Mouse (Mus musculus) hindbrain, embryonic 12.5 days (tissue): ENCODE measurements around the gene Nup93. TPM values are rescaled to one million over a fixed set of nuclear protein-coding genes. Genes with fewer than 3 reads are reported as not detected.

ENCODE experiments used
- ATAC-seq: fragments of 200-750 bp; cut with Nextera tagmentation; 2 replicates; pipeline ENCODE4 v1.8.0; 2017; ENCODE audit warnings: moderate TSS enrichment; ENCODE audit not compliant: low FRiP score
- H3K27ac ChIP-seq: fragments of 300-500 bp; sonication (generic); 2 replicates; pipeline ENCODE4 v1.5.1; 2016; ENCODE audit warnings: mild to moderate bottlenecking
- H3K27me3 ChIP-seq: fragments of 300-500 bp; sonication (generic); 2 replicates; pipeline ENCODE4 v1.6.1; 2016; ENCODE audit warnings: mild to moderate bottlenecking
- H3K36me3 ChIP-seq: fragments of 300-500 bp; sonication (generic); 2 replicates; pipeline ENCODE4 v1.6.1; 2016; ENCODE audit warnings: mild to moderate bottlenecking
- H3K4me1 ChIP-seq: fragments of 300-500 bp; sonication (generic); 2 replicates; pipeline ENCODE4 v1.6.1; 2016
- H3K4me2 ChIP-seq: fragments of 300-500 bp; sonication (generic); replicated peaks from 2 replicates; pipeline ENCODE4 v1.6.1; 2016; ENCODE audit warnings: mild to moderate bottlenecking
- H3K4me3 ChIP-seq: fragments of 300-500 bp; sonication (generic); 2 replicates; pipeline ENCODE4 v1.5.1; 2016; ENCODE audit warnings: mild to moderate bottlenecking
- H3K9ac ChIP-seq: fragments of 300-500 bp; sonication (generic); 2 replicates; pipeline ENCODE4 v1.6.1; 2016; ENCODE audit warnings: mild to moderate bottlenecking, moderate library complexity
- H3K9me3 ChIP-seq: fragments of 300-500 bp; sonication (generic); replicated peaks from 2 replicates; pipeline ENCODE4 v1.6.1; 2016; ENCODE audit warnings: mild to moderate bottlenecking
- WGBS: fragments of 180-500 bp; shearing (Covaris S2); methylation state at CpG from one replicate; pipeline ENCODE4 v1.1.7; 2016; 5-methylcytosine and 5-hydroxymethylcytosine counted together
- polyA plus RNA-seq: library from polyadenylated mRNA; unstranded; fragments of >200 nt; fragmentation: Nextera tagmentation; extraction: Ambion mirVana; gene quantifications from 2 replicates; pipeline ENCODE4 v1.2.1, GENCODE M21; 2016

Nup93 gene
- polyA plus RNA-seq, 1 experiment from 2014 or later, result 80.4 TPM

DNA sequence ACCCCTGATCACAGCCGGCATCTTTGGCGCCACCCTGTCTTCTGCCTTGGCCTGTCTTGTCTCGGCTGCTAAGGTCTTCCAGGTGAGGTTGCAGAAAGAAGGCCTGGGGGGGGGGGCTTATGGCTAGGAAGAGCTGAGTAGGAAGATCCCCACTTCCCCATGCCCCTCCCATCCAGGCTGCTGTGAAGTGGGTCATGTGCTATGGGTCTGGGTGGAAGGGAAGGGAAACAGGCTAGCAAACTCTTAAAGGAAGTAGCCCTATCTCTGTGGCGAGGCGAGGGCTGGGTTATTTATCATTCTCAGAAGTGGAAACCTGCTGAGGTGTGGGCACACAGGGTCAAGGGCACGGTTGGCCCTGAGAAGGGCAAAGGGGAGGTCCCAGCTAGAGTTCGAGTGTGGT is 126.4 kb downstream of the Nup93 start:
- Histone ChIP-seq H3K4me2 (no peak overlapping the region), H3K9me3 (no peaks in the 10 kb centered on the region), H3K9ac (no peak overlapping the region), H3K4me1 (no peaks in the 10 kb centered on the region), H3K4me3 (no peak overlapping the region), H3K36me3 (no peaks in the 10 kb centered on the region), H3K27ac (no peak overlapping the region), H3K27me3 (no peaks in the 10 kb centered on the region)
- 80% methylated on average over 7 of the region's 7 CpGs for WGBS
- ATAC-seq, result no peak

DNA sequence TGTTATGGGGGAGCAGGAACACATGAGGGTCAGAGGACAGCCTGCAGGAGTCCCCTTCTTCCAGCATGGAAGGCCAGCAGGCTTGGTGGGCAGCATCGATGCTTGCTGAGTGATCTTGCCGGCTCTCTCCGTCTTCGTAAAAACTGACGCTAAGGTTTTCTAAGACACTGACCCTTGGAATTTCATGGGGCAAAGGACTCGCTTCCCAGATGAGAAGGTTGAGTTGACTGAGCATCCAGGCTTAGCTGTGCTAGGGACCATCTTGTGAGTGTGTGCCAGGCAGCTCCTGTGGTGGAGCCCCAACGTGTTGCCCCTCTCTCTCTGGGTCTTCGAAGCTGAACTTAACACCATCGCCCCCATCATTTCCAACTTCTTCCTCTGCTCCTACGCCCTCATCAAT is 128.3 kb downstream of the Nup93 start:
- H3K4me2 ChIP-seq, result no peak overlapping the region
- no peak overlapping the region for H3K27ac ChIP-seq
- no peak overlapping the region for H3K9ac ChIP-seq
- no peaks in the 10 kb centered on the region for H3K36me3 ChIP-seq
- no peak for ATAC-seq
- no peaks in the 10 kb centered on the region for H3K4me1 ChIP-seq
- WGBS, result 88% methylated on average over 10 of the region's 10 CpGs
- no peak overlapping the region for H3K4me3 ChIP-seq
- no peaks in the 10 kb centered on the region for H3K27me3 ChIP-seq
- no peaks in the 10 kb centered on the region for H3K9me3 ChIP-seq

DNA sequence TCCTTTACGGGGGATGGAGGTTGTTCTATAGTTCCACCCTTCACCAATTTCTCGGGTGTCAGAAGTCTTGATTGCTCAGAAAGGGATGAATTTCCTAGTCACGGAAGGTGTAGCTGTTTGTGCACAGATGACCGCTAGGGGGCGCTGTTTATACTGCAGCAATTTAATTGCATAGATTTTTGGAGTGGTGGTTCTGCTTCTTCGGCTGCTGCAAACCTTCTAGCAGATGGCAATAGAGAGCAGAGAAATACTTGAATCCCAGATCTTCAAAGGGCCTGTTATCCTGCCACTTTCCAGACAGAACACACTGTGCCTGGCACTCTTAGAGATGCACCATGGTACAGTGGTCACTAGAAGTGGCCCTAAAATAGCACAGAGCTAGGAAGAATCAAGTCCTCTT is 128.9 kb downstream of the Nup93 start:
- H3K4me2 ChIP-seq, result no peak overlapping the region
- H3K27me3 ChIP-seq, result no peaks in the 10 kb centered on the region
- no peak overlapping the region for H3K9ac ChIP-seq
- ATAC-seq, result no peak
- H3K36me3 ChIP-seq, result no peaks in the 10 kb centered on the region
- H3K27ac ChIP-seq, result no peak overlapping the region
- no peaks in the 10 kb centered on the region for H3K4me1 ChIP-seq
- WGBS, result 14% methylated on average over 6 of the region's 6 CpGs
- no peaks in the 10 kb centered on the region for H3K9me3 ChIP-seq
- no peak overlapping the region for H3K4me3 ChIP-seq

DNA sequence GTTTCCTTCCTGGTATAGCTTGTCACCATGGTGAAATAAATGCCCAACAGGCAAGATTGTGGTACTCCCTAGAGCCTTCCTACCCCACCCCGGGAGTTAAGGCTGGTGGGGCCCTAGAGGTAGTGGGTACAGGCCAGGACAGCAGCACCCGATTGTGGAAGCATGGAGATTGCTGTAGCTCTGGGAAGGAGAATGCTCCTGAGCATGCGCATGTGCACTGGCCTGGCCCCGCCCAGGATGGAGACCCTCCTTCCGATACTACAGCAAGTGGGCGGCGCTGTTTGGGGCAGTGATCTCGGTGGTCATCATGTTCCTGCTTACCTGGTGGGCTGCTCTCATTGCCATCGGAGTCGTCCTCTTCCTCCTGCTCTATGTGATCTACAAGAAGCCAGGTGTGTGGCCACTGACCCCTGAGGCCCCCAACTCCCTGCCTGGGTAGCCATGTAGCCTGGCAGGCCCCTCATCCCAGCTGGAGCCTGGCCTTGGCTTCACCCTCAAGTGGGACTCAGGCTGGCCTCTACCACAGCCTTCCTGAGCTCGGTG is 129.5 kb downstream of the Nup93 start:
- Histone ChIP-seq H3K4me3 (no peak overlapping the region), H3K27me3 (no peaks in the 10 kb centered on the region), H3K9ac (no peak overlapping the region), H3K9me3 (no peaks in the 10 kb centered on the region), H3K36me3 (no peaks in the 10 kb centered on the region), H3K4me2 (no peak overlapping the region), H3K27ac (no peak overlapping the region), H3K4me1 (no peaks in the 10 kb centered on the region)
- WGBS, result 84% methylated on average over 11 of the region's 11 CpGs
- ATAC-seq, result no peak

DNA sequence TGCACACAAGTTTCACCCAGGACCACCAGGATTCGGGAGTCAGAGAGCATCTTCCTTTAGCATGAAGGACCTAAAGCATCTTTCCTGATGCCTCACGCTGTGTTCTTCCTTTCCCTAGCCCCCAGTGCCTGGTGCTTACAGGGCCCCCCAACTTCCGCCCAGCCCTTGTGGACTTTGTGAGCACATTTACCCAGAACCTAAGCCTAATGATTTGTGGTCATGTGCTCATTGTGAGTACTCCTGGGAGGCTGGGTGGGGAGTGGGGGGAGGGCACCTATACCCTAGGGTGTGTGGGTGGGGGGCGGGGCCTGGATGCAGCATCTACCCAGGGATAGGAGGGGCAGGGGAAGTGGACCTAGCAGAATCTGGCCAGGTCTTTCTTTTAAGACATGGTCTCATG is 131.3 kb downstream of the Nup93 start:
- 91% methylated on average over 4 of the region's 4 CpGs for WGBS

DNA sequence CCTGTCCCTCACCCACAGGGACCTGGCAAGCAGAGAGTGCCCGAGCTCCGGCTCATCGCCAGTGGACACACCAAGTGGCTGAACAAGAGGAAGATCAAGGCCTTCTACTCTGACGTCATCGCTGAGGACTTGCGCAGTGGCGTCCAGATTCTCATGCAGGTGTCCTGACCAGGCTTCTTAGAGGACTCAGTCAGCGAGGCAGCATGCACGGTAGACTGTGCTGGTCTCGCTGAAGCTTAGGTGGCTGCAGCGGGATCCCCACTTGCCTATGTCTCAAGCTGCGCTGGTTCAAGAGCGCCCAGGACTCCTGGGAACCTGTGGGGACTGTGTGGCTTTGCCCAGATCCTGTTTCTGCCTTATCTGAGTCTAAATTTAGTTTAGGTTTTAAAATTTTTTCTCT is 131.9 kb downstream of the Nup93 start:
- 93% methylated on average over 13 of the region's 13 CpGs for WGBS
- Histone ChIP-seq H3K27ac (no peak overlapping the region), H3K4me1 (no peaks in the 10 kb centered on the region), H3K4me3 (no peak overlapping the region), H3K9me3 (no peaks in the 10 kb centered on the region), H3K36me3 (no peaks in the 10 kb centered on the region), H3K9ac (no peak overlapping the region), H3K27me3 (no peaks in the 10 kb centered on the region), H3K4me2 (no peak overlapping the region)
- no peak for ATAC-seq

More for the DNA sequence above, 131.3 kb downstream of the Nup93 start:
- no peaks in the 10 kb centered on the region for H3K9me3 ChIP-seq
- no peak for ATAC-seq
- H3K4me3 ChIP-seq, result no peak overlapping the region
- H3K4me1 ChIP-seq, result no peaks in the 10 kb centered on the region
- no peak overlapping the region for H3K4me2 ChIP-seq
- no peak overlapping the region for H3K9ac ChIP-seq
- H3K36me3 ChIP-seq, result no peaks in the 10 kb centered on the region
- H3K27me3 ChIP-seq, result no peaks in the 10 kb centered on the region
- H3K27ac ChIP-seq, result no peak overlapping the region

DNA sequence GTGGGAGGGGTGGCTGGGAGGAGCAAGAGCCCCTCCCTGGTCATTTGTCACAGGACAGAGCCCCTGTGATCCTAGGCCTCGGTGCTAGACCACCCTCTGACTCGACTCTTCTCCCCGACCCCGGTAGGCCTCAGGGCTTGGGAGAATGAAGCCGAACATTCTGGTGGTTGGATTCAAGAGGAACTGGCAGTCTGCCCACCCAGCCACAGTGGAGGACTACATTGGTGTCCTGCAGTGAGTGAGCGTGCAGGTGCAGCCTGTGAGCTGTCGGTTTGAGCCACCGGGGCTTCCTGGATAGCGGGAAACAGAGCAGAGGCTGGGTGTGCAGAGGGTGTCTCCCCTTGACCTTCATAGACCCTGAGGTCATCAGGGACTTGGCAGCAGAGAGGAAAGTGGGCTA is 134.1 kb downstream of the Nup93 start:
- no peaks in the 10 kb centered on the region for H3K4me1 ChIP-seq
- H3K27ac ChIP-seq, result no peak overlapping the region
- no peaks in the 10 kb centered on the region for H3K36me3 ChIP-seq
- H3K4me2 ChIP-seq, result no peak overlapping the region
- no peaks in the 10 kb centered on the region for H3K9me3 ChIP-seq
- no peak overlapping the region for H3K4me3 ChIP-seq
- H3K9ac ChIP-seq, result no peak overlapping the region
- no peak for ATAC-seq
- whole genome bisulfite sequencing, result 76% methylated on average over 9 of the region's 9 CpGs
- H3K27me3 ChIP-seq, result no peaks in the 10 kb centered on the region

DNA sequence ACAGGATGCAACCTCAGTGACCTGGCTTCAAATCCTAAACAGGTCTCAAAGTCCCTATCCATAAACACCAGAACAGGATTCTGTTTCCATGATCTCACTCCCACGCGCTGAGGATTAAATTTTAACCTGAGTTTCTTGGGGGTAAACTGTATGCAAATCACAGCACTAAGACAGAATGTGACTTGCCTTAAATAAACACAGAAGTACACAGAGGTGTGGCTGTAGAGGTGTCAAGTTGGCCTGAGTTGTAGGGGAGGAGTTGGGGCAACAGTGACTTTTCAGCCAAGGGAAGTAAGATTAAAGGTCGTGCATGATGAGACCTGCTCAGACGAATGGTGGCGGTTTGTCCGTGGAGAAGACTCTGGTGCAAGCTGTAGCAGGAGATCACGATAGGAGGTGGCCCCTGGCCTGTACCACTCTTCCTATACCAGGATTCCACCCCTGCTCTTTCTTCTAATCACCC is 139.7 kb downstream of the Nup93 start:
- Histone ChIP-seq H3K27ac (no peak overlapping the region), H3K4me2 (no peak overlapping the region), H3K4me1 (no peaks in the 10 kb centered on the region), H3K4me3 (no peak overlapping the region), H3K9ac (no peak overlapping the region), H3K36me3 (no peaks in the 10 kb centered on the region), H3K27me3 (no peaks in the 10 kb centered on the region), H3K9me3 (no peaks in the 10 kb centered on the region)
- ATAC-seq, result no peak
- 90% methylated on average over 7 of the region's 7 CpGs for WGBS

DNA sequence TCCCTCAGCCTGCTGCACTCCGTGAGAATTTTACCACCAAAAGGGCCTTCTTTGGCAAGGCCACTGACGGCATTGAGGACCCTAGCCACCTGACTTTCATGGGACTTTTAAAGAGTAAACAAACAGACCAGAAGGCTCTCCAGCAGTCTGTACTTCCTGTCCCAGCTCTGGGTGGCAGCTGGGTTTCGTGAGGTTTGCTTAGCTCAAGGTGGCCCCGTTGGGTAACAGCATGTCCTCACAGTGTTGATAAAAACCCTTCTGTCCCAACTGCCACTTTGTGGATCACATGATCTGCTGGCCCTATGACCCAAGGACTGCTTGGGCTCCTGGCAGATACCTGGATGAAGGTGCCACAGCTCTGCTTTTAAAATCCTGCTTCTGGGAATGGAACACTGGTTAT is 140.2 kb downstream of the Nup93 start:
- no peaks in the 10 kb centered on the region for H3K9me3 ChIP-seq

DNA sequence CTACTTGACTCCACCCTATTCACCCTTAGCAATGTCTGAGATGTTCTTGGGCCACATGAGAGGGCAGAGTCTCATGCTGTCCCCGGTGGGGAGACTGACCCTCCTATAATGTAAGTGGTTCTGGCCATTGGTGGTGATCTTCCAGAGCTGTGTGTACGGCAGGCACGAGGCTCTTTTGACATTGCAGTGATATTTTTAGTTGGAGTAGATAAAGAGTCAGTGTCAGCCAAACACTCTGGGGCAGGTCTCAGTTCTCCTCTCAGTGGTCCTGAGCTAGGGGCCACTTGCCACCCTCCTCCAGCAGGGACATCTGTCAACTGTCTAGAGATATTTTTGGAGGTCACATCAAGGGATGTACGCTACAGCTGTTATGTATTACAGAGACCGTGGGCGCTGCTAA is 142.9 kb downstream of the Nup93 start:
- Histone ChIP-seq H3K27ac (no peak overlapping the region), H3K4me3 (no peak overlapping the region), H3K9ac (no peak overlapping the region), H3K4me1 (no peaks in the 10 kb centered on the region), H3K27me3 (no peaks in the 10 kb centered on the region), H3K9me3 (no peaks in the 10 kb centered on the region), H3K4me2 (no peak overlapping the region), H3K36me3 (no peaks in the 10 kb centered on the region)
- ATAC-seq, result no peak
- WGBS, result 80% methylated on average over 6 of the region's 6 CpGs

More for the DNA sequence above, 140.2 kb downstream of the Nup93 start:
- WGBS, result 66% methylated on average over 4 of the region's 4 CpGs
- H3K9ac ChIP-seq, result no peak overlapping the region
- no peaks in the 10 kb centered on the region for H3K27me3 ChIP-seq
- no peaks in the 10 kb centered on the region for H3K36me3 ChIP-seq
- H3K4me3 ChIP-seq, result no peak overlapping the region
- H3K4me2 ChIP-seq, result no peak overlapping the region
- H3K4me1 ChIP-seq, result no peaks in the 10 kb centered on the region
- no peak overlapping the region for H3K27ac ChIP-seq
- no peak for ATAC-seq

DNA sequence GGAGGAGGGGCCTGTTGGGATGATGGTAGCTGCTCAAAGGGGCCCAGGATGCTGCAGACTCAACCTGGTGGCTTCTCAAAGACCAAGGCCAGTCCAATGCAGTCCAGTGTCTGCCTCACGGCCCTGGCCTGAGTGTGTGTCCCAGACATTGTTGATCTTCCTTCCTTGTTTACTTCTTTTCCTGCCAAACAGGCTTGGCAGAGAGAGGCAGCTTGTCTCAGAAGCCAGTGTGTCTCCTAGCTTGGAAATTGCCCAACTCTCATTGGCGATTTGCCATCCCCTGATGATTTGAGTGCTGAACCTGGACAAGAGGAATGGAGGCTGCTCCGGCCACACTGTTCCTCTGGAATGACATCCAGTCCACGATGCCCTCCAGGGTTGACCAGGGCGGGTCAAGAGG is 144.2 kb downstream of the Nup93 start:
- no peak overlapping the region for H3K9ac ChIP-seq
- H3K4me3 ChIP-seq, result no peak overlapping the region
- H3K36me3 ChIP-seq, result no peaks in the 10 kb centered on the region
- H3K9me3 ChIP-seq, result no peaks in the 10 kb centered on the region
- H3K27ac ChIP-seq, result no peak overlapping the region
- WGBS, result 83% methylated on average over 5 of the region's 5 CpGs
- no peak overlapping the region for H3K4me2 ChIP-seq
- no peak for ATAC-seq
- no peaks in the 10 kb centered on the region for H3K27me3 ChIP-seq
- no peaks in the 10 kb centered on the region for H3K4me1 ChIP-seq

DNA sequence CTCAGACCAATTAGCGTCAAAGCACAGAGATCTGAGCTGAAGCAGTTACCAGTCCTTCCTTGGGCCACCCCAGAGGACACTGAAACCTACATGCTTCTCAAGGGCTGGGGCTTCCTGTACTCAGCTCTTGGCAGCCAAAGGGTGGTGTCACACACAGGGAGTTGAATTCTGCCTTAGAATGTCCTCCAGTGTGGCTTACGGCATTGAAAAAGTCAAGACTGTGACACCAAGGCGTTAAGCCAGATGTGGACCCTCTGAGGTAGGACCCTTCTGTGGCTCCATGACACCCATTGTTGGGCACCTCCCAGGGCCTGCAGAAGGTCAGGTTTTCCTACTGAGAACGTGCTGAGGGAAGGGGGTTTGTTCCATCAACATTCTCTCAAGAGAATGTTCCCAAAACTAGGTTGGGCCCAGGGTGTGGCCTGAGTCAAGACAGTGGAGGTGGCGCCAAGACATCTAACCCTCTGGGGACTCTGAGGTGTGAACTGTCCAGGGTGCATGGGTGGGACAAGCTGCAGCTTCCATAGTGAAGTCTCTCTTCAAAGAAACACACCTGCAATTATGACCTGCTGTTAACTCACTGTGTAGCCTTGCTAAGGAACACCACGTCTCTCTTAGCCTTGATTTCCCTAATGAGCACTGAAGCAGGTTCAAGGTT is 147.5 kb downstream of the Nup93 start:
- no peak for ATAC-seq
- Histone ChIP-seq H3K36me3 (no peaks in the 10 kb centered on the region), H3K9ac (no peak overlapping the region), H3K4me1 (no peaks in the 10 kb centered on the region), H3K4me3 (no peak overlapping the region), H3K27me3 (no peaks in the 10 kb centered on the region), H3K9me3 (no peaks in the 10 kb centered on the region), H3K4me2 (no peak overlapping the region), H3K27ac (no peak overlapping the region)
- WGBS, result 85% methylated on average over 6 of the region's 6 CpGs

DNA sequence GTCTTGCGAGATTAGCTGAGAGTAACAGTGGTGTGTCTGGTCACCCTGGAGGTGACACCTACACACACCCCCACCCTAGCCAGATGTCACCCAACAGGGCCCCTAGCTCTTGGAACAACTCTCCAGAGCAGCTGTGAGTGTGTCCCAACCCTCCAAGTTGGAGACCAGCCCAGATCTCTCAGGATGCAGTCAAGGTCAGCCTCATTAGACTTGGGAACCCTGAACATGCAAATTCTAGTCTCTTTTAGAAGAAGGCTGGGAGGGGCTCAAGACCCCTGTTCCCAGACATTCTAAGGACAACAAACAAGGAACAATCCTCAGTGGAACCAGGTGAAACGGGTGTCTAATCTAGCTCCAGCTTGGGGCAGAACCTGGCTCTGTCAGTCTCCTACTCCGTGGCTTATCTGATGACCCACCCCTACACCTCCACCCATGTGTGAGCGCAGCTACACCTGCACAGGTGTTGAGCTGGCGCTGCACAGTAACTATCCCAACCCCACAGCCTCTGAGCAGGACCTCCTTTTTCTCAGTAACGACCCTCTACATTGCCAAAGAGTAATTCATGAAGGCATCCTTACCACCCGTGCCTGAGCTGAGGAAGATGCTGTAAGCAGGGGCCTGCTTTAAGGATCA is 148.4 kb downstream of the Nup93 start:
- no peak overlapping the region for H3K9ac ChIP-seq
- H3K9me3 ChIP-seq, result no peaks in the 10 kb centered on the region
- H3K27ac ChIP-seq, result no peak overlapping the region
- no peak overlapping the region for H3K4me3 ChIP-seq
- ATAC-seq, result no peak
- H3K4me2 ChIP-seq, result no peak overlapping the region
- H3K4me1 ChIP-seq, result no peaks in the 10 kb centered on the region
- H3K36me3 ChIP-seq, result no peaks in the 10 kb centered on the region
- 87% methylated on average over 7 of the region's 7 CpGs for WGBS
- H3K27me3 ChIP-seq, result no peaks in the 10 kb centered on the region
